Mouse (Mus musculus) limb, embryonic 10.5 days (tissue): ENCODE measurements at regions not wholly inside any gene's neighbourhood (a gene's known extent, or its start where the extent isn't known, plus 50 kb on each side); places are given as distances from the start of the nearest gene placed in this dataset. TPM values are rescaled to one million over a fixed set of nuclear protein-coding genes. Genes with fewer than 3 reads are reported as not detected.

ENCODE experiments used
- DNase-seq: peaks from one replicate; pipeline ENCODE4 v3.0.0-alpha.2; 2017; ENCODE audit warnings: low spot score
- H3K27ac ChIP-seq: fragments of 300-500 bp; sonication (generic); 2 replicates; pipeline ENCODE4 v1.5.1; 2016; ENCODE audit warnings: mild to moderate bottlenecking
- H3K27me3 ChIP-seq: fragments of 300-500 bp; sonication (generic); 2 replicates; pipeline ENCODE4 v1.6.1; 2016; ENCODE audit warnings: low read depth, mild to moderate bottlenecking; ENCODE audit not compliant: poor library complexity, severe bottlenecking
- H3K36me3 ChIP-seq: fragments of 300-500 bp; sonication (generic); 2 replicates; pipeline ENCODE4 v1.6.1; 2016; ENCODE audit warnings: mild to moderate bottlenecking, moderate library complexity
- H3K4me1 ChIP-seq: fragments of 300-500 bp; sonication (generic); 2 replicates; pipeline ENCODE4 v1.6.1; 2016
- H3K4me3 ChIP-seq: fragments of 300-500 bp; sonication (generic); 2 replicates; pipeline ENCODE4 v1.5.1; 2016; ENCODE audit warnings: mild to moderate bottlenecking, moderate library complexity
- H3K9me3 ChIP-seq: fragments of 300-500 bp; sonication (generic); replicated peaks from 2 replicates; pipeline ENCODE4 v1.6.1; 2016; ENCODE audit warnings: mild to moderate bottlenecking
- WGBS: fragments of 180-500 bp; shearing (Covaris S2); methylation state at CpG from one replicate; pipeline ENCODE4 v1.1.7; 2016; 5-methylcytosine and 5-hydroxymethylcytosine counted together
- microRNA-seq: library from miRNA; unstranded; fragments of <30 nt; microRNA quantifications from one replicate; pipeline ENCODE4, GENCODE M21; 2017

GRCm38 (mm10) chr16:50673339-50673738 lies 82.4 kb upstream of the Ccdc54 start:
- Histone ChIP-seq H3K27ac (no peak overlapping the region), H3K4me3 (no peak overlapping the region), H3K4me1 (no peaks in the 10 kb centered on the region), H3K27me3 (no peaks in the 10 kb centered on the region), H3K36me3 (no peaks in the 10 kb centered on the region), H3K9me3 (no peaks in the 10 kb centered on the region)
- DNase-seq = no peak
- 89% methylated on average over 5 of the region's 5 CpGs for WGBS

DNA sequence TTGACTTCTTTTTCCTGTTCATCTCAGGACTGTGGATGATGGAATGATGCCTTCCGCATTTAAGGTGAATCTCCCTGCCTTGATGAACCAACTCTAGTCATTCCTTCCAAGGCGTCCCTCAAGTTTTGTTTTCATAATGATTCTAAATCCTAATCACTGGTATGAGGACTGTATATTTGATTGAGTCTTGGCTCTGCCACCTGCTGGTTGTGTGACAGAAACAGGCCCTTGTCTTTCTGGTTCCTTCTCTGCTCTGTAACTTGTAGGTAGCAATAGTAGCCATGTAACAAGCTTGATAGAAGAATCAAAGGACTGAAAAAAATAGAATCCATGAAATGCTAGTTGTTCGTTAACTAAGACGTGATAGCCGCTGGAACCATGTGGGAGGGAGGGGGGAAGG lies 81.8 kb upstream of the Ccdc54 start:
- 85% methylated on average over 5 of the region's 5 CpGs for WGBS
- Histone ChIP-seq H3K9me3 (no peaks in the 10 kb centered on the region), H3K4me1 (no peaks in the 10 kb centered on the region), H3K27ac (no peak overlapping the region), H3K36me3 (no peaks in the 10 kb centered on the region), H3K27me3 (no peaks in the 10 kb centered on the region), H3K4me3 (no peak overlapping the region)
- no peak for DNase-seq

DNA sequence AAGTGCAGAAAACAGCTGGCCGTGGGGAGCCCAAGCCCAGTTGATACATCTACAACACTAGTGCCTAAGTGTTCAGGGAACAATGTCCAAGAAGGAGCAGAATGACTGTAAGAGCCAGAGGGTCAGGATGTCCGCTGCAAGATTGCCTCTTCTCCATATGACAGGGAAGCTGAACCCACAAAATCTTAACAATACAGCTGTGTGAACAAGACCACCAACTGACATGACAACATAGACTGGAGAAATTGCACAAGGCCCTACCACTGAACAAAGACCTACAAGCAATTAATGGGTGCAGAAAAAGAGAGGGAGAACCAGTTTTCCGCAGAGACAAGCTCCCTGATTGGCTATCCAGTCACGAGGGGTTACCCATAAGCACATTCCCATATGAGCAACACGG lies 80.2 kb upstream of the Ccdc54 start:
- Histone ChIP-seq H3K36me3 (no peaks in the 10 kb centered on the region), H3K4me1 (no peaks in the 10 kb centered on the region), H3K27me3 (no peaks in the 10 kb centered on the region), H3K4me3 (no peak overlapping the region), H3K9me3 (no peaks in the 10 kb centered on the region), H3K27ac (no peak overlapping the region)
- DNase-seq = no peak
- 93% methylated on average over 5 of the region's 5 CpGs for WGBS

DNA sequence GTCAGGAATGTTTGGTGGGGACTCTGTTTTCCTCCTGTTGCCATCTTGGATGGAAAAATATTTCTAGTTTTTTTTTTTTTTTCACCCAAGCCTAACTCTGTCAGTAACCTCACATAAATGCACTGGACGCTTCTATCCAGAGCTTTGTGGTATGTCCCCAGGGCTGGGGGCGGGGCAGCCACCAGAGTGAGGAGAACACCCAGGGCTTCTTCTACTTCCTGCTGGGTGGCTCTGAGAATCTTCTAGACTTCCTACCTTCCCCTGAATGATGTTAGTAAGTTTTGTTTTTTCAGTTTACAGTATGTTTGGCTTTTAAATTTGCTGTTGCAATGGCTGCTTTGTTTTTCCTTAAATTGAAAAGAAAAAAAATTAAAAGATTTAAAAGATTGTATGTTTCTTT lies 73.3 kb upstream of the Ccdc54 start:
- H3K36me3 ChIP-seq = no peaks in the 10 kb centered on the region
- H3K27ac ChIP-seq = no peak overlapping the region
- H3K4me3 ChIP-seq = no peak overlapping the region
- no peaks in the 10 kb centered on the region for H3K9me3 ChIP-seq
- no peak for DNase-seq
- 68% methylated on average over 2 of the region's 2 CpGs for WGBS
- no peaks in the 10 kb centered on the region for H3K4me1 ChIP-seq
- H3K27me3 ChIP-seq = no peaks in the 10 kb centered on the region

Small RNA genes in the stretch of these regions (microRNA-seq; reads per million reads assigned to microRNA genes)
- gene Mir6363 = not detected
